Mouse (Mus musculus): ENCODE results near the gene Scn8a.

DNA sequence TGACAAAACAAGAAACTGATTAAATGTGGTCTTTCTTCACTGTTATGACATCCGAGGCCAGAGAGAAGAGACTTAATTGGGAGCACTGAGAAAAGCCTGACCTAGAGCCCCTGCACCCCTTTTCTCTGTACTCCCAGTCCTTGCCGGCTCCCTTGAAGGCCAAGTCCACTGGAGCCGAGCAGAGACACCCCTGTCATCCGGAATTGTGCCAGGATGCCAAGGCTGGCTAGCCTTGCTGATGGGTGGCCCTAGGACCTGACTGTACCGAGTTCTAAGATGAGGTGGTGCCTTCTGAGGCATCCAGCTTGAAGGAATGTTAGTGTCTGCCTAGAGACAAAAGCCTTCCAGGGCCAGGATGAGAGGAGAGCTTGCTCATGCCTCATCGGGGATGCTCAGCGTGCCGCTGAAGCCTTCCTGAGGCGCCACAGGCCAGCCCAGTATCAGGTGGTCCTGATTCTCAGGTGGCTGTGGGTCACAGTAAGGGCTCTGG is 210.4 kb downstream of the Scn8a start:
- TF ChIP-seq CTCF (conservative IDR thresholded peaks at IDR 0.05; ENCODE audit: insufficient read depth, insufficient read length, low read depth, low read length): no peak
- no peak for TF ChIP-seq POLR2A (IDR thresholded peaks at IDR 0.05; ENCODE audit: low read depth, low read length)
